Mouse (Mus musculus): ENCODE results near the gene Tnfrsf13c.
"Not testable (repeated sequence)": the region's sequence is repeated elsewhere in the genome, so short reads cannot be mapped to it uniquely, and the experiment has no call there.

The Tnfrsf13c gene

DNA sequence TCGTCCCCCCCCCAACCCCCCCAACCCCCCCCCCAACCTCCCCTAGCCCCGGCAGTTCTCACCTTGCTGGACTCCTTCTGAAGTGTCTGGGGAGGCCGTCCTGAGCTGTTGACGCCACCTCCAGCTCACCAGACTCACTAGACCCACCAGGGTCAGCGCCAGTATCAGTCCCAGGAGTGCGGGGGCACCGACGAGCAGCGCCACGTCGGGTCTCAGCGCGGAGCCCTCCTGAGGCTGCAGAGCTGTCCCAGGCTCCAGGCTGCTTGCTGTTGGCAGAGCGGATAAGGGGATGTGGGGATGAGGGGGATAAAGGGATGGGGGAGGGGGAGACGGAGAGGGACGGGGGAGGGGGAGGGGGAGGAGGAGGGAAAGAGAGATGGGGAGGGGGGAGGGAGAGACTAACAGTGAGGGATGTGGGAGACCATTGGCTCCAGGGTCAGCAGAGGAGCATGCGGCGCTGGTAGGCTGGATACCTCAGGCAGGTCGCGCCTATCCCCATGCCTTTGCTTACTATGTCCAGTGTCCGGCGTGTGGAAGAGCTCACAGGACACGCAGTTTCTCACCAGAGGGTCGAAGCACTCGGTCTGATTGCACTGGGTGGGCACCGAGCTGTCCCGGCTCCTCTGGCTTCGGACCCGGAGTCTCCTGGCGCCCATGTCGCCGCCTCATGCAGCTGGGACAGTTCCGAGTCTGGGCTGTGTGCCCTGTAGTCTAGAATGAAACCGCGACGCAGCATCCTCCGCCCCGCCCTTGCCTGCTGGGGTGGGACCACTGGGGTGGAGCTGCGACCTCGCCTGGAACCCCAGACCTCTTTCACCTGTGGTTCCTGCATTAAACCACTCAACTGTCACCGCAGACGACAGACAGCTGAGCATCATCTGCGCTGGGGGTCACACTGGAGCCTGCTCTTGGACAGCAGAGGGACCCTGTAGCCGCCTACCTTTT is at the start of gene Tnfrsf13c:
TSS of gene Tnfrsf13c (minus strand) at position 713 of the 945 bp plus-strand sequence.
- no peak for DNase-seq (ENCODE audit: low spot score in 2 of 2)

DNA sequence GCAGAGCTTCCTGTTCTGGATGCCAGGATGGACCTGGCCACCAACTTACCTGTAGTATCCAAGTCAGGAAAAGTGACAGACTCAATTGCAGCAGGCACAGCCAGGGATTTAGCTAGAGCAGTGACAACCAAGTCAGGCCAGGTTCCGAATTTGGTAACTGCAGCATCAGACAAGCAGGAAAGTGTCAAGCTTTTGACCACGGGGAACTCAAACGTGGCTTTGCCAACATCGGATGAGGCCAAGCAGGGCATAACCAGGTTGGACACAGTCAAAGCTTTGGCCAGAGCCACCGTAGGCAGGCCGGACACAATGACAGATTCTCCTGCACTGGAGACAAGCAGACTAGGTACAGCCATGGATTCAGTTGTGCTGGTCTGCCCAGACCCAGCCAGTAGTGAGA is 48.1 kb upstream of the Tnfrsf13c start:
- DNase-seq (ENCODE audit: low spot score in 2 of 2): no peak

DNA sequence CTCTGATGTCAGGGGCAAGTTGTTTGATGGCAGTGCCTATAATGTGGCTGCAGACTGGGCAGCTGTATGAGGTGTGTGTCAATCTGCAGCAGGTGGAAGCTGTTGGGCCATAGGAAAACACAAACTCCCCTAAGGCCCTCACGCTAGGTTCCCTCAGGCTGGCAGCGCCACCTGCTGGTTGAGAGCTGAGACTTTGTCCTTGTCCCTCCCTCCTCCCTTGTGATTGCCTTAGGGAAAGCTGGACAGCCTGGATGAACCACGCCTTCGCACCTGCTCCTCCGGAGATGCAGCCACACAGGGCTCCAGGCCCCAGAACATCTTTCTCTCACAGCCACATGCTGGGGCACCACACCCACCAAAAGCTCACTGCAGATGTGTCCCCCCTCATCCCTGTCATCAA is 47.0 kb upstream of the Tnfrsf13c start:
- DNase-seq (ENCODE audit: low spot score in 2 of 2): peak in 1 of 2 experiments; percentile 68

- no peak for DNase-seq (ENCODE audit: low spot score in 2 of 2)
These were observed 44.6 kb upstream of the Tnfrsf13c start for GRCm38 (mm10) chr15:82268783-82269182.

- DNase-seq (ENCODE audit: low spot score in 2 of 2): peak in 1 of 2 experiments; percentile 55
These were observed 44.0 kb upstream of the Tnfrsf13c start for GRCm38 (mm10) chr15:82268185-82268584.

DNA sequence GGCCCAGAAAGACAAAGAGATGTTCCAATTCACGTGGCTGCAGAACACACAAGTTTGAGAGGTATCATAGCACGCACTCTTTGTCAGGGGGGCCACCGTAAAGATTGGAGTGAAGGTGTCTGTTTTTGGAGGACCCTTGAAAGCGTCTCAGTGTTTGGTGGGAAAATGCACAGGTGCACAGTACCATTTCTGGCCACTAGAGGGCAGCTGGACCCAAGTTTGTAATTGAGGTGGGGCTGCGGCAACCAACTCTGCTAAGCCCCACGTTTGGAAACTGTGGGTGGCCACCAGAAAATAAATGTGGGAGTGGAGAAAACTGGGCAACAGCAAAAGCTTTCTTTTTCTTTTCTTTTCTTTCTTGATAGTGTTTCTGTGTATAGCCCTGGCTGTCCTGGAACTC is 42.2 kb upstream of the Tnfrsf13c start:
- peak in 1 of 2 experiments; percentile 74 for DNase-seq (ENCODE audit: low spot score in 2 of 2)

DNA sequence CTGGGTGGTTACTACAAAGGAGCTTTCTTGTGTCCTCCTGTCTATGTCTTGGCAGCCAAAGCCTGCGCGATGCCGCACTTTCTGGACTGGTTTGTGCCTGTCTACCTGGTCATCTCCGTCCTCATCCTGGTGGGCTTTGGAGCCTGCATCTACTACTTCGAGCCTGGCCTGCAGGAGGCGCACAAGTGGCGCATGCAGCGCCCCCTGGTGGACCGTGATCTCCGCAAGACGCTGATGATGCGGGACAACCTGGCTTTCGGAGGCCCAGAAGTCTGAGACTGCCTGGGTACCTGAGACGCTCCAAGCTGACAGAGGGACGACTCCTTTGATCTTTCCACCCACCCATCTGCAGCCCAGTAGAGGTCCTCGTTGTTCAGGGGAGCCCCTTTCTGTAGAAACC is 35.3 kb upstream of the Tnfrsf13c start:
- peak in 1 of 2 experiments; percentile 63 for DNase-seq (ENCODE audit: low spot score in 2 of 2)

GRCm38 (mm10) chr15:82255944-82256383 is 31.8 kb upstream of the Tnfrsf13c start:
- DNase-seq (ENCODE audit: low spot score in 2 of 2): peak; percentile 77 to 86

DNA sequence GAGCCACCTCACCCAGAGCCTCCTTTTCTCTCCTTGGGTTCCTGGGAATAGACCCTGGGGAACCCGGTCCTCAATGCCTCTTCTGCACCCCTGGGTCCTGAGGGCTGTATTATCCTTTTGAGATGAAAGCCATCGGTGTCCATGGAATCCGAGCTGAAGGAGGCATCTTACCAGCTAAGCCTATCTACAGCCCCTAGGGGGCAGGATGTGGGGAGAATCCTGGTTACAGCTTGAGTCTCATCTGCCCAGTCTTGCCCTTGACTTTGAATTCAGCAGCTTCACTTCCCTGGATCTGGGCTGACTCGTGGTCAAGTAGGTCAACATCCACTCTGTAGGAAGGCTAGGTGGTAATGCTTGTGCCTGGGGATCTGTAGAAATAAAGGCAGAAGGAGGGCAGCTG is 31.1 kb upstream of the Tnfrsf13c start:
- no peak for DNase-seq (ENCODE audit: low spot score in 2 of 2)

- no peak for DNase-seq (ENCODE audit: low spot score in 2 of 2)
These were observed 27.9 kb upstream of the Tnfrsf13c start, which contains the start of gene 1500009C09Rik for GRCm38 (mm10) chr15:82252097-82252496. 1500009C09Rik (plus strand) TSS chr15:82252397.

GRCm38 (mm10) chr15:82251579-82251978 is 27.4 kb upstream of the Tnfrsf13c start:
- no peak for DNase-seq (ENCODE audit: low spot score in 2 of 2)

- DNase-seq (ENCODE audit: low spot score in 2 of 2): no peak
These were observed 23.1 kb upstream of the Tnfrsf13c start for GRCm38 (mm10) chr15:82247131-82247776.

- DNase-seq (ENCODE audit: low spot score in 2 of 2): not testable (repeated sequence)
These were observed 20.6 kb upstream of the Tnfrsf13c start for GRCm38 (mm10) chr15:82244805-82245161.

DNA sequence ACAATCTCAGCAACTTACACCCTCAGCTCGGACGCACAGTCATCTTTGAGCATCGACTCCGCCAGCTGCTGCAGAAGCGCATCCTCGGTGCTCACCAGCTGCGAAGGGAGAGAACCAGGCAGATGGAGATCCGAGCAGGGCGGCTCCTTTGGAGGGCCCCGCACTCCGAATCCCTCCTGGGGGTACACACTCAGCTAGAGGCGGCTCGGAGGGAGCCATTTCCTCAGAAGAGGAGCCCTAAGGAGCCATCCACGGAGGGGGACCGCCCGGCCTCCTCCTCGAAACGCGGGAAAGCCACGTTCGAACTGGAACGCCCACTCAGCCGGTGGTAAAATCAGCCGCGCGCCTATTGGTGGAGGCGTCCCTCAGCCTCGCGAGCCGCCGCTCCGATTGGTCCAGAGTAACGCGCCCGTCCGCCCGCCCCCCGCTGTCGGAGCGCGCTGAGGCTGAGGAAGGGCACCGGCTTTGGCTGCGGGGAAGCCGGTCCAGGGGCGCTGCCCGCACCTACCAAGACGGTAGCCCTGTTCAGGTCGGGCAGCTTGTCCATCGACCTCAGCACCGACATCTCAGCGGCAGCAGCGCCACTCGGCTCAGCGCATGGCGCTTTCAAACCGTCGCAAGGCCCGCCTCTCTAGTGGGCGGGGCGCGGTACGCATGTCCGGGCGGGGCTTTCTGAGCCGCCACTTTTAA is 20.1 kb upstream of the Tnfrsf13c start, which contains the start of gene Cenpm:
TSS of gene Cenpm (minus strand) at position 634 of the 690 bp plus-strand sequence.
- DNase-seq (ENCODE audit: low spot score in 2 of 2): peak; percentile 83 to 93

DNA sequence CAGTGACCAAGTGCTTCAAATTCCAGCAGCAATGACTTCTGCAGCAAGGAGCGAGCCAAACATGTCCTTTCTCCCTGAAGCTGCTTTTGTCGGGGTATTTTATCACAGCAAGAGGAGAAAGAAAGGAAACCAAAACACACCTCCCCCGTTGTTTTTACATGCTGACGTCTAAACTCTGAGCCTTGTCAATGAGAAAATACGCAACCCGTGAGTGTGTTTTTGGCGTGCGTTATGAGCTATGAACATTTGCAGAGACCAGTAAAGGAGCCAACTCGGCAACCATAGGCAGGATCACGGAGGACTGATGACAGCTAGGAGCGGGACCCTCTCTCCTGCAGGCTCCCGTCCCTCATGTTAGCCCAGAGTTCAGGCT is 19.6 kb upstream of the Tnfrsf13c start:
- no peak for DNase-seq (ENCODE audit: low spot score in 2 of 2)

GRCm38 (mm10) chr15:82243311-82243710 is 19.1 kb upstream of the Tnfrsf13c start:
- DNase-seq (ENCODE audit: low spot score in 2 of 2): no peak

DNA sequence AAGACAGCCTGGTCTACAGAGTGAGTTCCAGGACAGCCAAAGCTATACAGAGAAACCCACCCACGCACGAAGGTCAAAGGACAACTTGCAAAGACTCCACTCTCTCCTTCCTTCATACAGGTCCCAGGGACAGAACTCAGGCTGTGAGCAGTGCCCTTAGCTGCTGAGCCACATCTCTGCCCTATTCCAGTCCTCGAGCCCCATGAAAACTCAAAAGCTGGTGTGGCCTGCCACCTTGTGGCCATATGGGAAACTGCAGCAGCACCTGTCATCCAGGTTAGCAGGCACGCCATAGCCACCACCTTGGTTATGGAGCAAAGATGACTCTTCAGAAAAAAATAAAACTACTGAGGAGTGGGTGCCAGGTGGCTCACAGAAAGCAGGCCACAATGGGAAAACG is 12.4 kb upstream of the Tnfrsf13c start:
- peak; percentile 75 to 83 for DNase-seq (ENCODE audit: low spot score in 2 of 2)

GRCm38 (mm10) chr15:82235661-82236060 is 11.5 kb upstream of the Tnfrsf13c start:
- DNase-seq (ENCODE audit: low spot score in 2 of 2): no peak

DNA sequence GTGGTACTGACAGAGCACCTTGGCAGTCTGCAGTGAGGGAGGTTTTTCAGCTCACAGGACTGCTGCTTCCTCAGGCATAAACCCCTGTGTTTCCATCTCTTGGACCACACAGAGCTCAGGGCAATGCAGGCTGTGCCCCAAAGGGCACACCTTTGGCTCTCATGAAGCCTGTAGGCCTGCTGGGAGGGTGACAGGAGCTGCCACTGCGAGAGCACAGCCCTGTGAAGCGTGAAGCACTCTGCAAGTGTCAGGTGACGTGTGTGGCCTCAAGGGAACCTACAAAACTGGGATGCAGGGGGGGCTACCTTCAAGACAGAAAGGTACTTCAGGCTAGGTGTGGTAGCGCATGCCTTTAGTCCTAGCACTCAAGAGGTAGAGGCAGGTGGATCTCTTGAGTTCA is 8.5 kb upstream of the Tnfrsf13c start:
- no peak for DNase-seq (ENCODE audit: low spot score in 2 of 2)

DNA sequence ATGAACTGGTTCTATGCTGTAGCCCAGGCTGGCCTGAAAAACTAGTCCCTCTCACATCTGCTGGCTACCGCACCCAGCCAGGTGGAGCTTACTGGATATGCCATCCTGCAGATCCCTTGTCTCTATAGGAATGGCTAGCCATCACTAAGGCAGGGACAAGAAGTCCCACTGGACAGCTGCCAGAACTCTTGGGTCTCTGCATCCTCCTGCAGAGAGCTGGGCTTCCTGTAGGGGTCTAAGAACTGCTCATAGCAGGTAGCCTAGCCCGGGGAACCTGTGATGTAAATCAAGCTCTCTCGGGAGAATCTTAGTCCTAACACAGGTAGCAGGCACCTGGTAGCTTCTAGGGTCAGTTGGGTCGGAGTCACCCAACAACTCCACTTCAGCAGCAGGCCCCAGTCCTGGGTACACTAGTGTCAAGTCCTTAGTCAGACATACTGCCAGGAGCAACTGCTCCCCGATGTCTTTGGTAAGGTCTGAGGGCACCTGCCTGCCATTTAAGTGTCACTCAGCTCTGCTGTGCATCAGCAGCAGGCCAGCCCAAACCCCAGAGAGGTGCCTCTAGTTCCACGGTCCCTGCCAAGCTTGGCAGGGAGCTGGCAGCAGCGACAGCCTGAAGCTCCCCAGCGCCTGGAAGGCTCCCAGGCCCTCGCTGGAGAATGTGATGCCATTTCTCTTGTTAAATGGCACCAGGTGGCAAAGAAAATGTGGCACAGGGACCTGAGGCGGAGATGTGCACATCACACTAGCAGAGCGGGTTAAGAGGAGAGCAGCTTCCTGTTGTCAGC is 7.6 kb upstream of the Tnfrsf13c start:
- DNase-seq (ENCODE audit: low spot score in 2 of 2): no peak

- DNase-seq (ENCODE audit: low spot score in 2 of 2): no peak
These were observed 6.9 kb upstream of the Tnfrsf13c start for GRCm38 (mm10) chr15:82231100-82231499.

All from frontal cortex, postnatal 14 days (tissue).